Mouse (Mus musculus) heart, postnatal 25 days (tissue): Measurements from ENCODE around the gene Nudt8. TPM values are rescaled to one million over a fixed set of nuclear protein-coding genes. Genes with fewer than 3 reads are reported as not detected.
"Not testable (repeated sequence)": the region's sequence is repeated elsewhere in the genome, so short reads cannot be mapped to it uniquely, and the experiment has no call there.

Experiments
- DNase-seq: peaks from one replicate; pipeline ENCODE4 v3.0.0; 2022; ENCODE audit warnings: low spot score
- intact Hi-C: fragments of 180-260 bp; cut with DNase I; formaldehyde crosslinking; loops from one replicate; pipeline ENCODE4 v1.15.1; 2025
- total RNA-seq, 2 experiments: library from RNA; stranded (reverse); gene quantifications; 2 replicates each; pipeline ENCODE4 v1.2.3; 2021

Nudt8 gene
- 100 to 1,000 TPM; 109 to 118 TPM for total RNA-seq

DNA sequence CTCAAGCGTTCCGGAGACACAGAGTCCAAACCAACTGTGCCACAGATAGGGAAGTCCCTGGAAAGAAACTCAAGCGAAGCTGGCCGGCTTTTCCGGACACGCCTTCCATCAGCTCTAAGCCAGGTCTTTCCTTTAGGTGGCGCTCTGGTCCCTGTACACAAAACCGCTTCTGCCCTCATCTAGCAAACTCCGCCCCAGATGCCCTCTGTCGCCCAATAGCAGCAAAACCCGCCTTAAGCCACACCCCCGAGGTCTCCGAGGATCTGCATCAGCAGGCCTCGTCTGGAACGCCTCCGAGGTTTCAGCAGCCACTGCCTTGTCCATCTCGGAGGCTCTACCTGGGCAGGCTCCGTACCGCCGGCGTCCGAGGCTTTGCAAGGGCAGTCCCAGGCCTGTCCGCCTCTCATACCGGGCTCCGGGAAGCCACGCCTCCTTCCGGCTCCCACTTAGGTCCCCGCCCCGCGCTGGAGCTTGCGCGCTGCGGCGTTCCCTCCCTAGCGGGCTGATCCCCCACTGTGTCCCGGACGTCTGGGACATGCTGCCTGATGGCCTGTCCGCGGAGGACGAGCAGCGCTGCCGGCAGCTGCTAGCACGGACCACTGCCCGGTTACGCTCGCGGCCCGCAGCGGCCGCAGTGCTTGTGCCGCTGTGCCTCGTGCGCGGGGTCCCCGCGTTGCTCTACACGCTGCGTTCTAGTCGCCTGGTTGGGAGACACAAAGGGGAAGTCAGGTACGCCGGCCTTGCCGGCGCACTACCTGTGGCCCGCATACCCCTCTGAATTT is at the start of gene Nudt8, which contains the start of gene Gm49405:
Nudt8 (plus strand) TSS at position 462 of the 782 bp plus-strand sequence.
Gm49405 (plus strand) TSS at position 508 of the 782 bp plus-strand sequence.
- intact Hi-C loops = loop anchor here (1.0 kb wide), 1 partner anchor 12 kb away; the partner anchor contains the start of gene Ndufv1
- DNase-seq = peak; percentile 96

DNA sequence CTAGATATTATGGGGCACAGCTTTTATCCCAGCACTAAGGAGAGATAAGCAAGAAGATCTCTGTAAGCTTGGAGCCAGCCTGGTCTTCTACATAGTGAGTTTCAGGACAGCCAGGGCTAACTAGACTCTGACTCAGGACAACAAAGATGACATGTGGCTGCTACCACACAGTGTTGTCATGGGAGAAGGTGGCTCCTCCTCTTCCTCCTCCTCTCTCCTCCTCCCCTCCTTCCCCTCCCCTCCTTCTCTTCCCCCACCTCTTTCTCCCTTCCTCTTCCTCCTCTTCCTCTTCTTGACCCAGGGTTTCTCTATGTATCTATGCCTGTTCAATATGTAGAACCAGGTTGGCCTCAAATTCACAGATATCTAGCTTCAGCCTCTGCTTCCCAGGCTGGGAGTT is 48.9 kb upstream of the Nudt8 start:
- intact Hi-C loops = no loop called here
- DNase-seq = no peak

DNA sequence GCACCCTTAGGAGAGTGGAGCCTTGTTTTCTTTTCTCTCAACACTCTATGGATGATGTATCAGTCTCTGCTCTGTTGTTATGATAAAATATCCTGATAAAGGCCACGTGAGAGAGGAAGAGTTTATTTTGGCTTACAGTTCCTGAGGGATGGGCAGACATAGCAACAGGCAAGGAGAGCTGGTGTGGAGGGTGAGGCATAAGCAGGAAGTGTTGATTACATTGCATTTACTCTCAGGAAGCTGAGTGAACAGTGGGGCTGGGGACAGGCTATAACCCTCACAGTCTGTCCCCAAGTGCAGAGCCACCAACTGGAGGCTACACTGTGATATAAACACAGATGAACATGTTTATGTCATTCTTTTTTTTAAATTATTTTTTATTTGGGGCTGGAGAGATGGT is 48.3 kb upstream of the Nudt8 start:
- intact Hi-C loops = no loop called here

DNA sequence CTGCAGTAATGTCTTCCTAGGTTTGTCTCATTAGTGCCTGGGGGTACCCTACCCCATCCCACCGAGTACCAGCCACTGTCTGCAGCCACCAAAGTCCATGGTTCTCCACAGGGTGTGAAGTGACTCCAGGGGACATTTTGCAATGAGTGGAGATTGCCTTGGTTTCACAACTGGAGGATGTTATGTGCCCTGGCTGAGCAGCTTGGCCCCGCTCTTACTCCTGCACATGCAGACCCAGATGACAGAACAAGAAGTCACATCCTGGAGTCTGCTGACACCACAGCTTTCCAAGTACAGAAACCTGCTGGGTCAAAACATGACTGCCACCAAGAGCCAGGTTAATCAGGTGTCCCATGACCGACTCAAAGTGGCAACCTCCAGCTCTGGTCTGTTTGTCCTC is 45.3 kb upstream of the Nudt8 start:
- intact Hi-C loops = no loop called here
- no peak for DNase-seq

More for the DNA sequence above, 48.3 kb upstream of the Nudt8 start:
- no peak for DNase-seq

DNA sequence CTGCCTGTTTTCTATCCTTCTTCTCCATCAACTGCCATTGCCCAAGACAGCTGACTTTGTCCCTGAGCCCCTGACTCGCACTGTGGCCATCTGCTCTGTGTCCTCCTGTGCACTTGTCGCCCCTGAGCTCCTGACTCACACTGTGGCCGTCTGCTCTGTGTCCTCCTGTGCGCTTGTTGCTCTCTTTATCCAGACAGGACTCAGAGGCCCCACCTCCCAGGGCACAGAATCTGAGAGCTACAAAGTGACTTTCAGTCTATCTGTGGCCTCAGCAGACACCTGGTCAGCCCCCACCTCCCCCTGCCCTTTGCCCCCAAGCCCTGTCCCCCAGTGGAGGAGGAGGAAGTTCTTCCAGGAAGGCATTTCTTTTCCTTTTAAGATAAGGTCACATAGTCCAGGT is 44.6 kb upstream of the Nudt8 start:
- no peak for DNase-seq
- intact Hi-C loops = no loop called here

DNA sequence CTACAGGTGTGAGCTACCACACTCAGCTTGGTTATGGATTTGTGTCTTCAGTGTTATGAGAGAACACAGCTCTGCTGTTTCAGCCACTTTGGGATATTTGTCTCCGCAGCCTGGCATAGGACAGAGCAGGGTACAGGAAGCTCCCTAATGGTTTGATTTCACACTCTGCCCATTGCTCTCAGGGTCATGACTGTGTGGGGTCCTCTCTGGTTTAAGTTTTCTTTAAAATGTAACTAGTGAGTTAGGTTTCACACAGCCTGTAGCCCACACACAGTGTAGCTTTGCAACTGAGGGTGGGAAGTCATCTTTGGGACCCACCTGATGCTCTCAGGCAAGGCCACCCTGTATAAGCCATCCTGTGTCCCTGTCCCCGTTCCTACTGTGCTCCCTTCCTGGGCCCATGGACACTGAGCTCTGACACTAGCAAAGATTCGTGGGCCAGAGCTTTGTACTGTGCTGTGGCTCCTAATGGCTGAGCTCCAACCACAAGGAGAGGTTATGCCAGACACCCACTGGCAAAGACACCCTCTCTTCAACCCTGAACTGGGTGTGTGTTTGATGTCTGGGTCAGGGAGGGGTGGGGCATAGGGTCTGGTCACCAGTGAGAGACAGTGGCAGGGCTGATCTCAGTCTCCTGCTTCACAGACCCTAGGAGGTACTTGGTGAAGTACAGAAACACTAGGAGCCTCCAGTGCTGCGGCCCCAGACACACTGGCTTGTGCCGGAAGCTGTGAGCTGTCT is 42.9 kb upstream of the Nudt8 start:
- intact Hi-C loops, DNase-seq: not testable (repeated sequence)

DNA sequence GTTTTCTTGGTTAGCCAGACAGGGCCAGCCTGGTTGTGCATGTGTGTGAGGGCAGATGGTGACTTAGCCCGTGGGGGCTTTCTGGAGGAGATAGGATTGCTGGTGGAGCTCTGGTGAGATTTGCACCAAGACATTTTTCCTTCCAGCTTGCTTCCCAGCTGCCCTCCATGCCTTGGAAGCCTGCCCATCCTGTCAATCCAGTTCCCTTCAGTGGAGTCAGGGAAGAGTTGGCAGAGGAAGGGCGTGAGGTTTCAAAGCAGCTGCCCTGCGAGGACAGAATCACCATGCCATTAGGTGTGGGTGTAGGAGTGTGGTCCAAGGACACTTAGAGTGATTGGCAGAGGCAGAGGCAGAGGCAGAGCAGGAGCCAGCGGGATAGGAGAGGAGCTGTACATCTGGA is 41.9 kb upstream of the Nudt8 start, which contains the start of gene Aldh3b3:
Aldh3b3 (plus strand) TSS at position 176 of the 400 bp plus-strand sequence.
- intact Hi-C loops = no loop called here
- DNase-seq = no peak

DNA sequence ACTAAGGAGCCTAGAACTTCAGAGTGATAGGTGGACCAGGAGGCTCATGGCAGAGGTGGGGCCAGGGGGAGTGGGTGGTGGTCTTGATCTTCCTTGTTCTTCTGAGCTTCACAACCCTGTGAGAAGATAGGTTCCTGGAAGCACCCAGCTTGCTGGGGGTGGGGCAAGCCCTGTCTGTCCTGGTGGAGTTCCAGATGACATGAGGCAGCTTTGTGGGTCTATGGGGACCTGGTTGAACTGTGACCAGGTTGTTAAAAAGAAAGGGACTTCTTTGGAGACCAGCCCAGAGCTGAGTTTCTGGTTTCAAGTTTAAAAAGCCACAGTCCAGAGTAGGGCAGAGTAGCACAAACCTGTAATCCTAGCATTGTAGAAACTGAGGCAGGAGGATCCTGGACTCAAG is 41.4 kb upstream of the Nudt8 start:
- intact Hi-C loops = no loop called here
- DNase-seq = no peak

DNA sequence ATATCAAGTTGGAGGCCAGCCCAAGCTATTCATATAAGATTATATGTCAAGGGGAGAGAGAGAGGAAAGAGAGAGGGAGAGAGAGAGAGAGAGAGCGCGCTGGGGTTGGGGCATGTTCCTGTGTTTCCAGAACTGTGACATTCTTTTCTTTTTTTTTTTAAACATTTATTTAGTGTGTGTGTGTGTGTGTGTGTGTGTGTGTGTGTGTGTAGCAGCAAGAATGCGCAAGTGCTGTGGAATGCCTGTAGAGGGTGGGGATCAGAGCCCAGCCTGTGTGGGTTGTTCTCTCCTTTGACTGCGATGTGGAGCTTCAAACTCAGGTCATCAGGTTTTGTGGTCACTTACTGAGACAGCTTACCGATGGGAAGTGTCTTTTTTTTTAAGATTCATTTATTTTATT is 40.2 kb upstream of the Nudt8 start:
- intact Hi-C loops = no loop called here
- no peak for DNase-seq

DNA sequence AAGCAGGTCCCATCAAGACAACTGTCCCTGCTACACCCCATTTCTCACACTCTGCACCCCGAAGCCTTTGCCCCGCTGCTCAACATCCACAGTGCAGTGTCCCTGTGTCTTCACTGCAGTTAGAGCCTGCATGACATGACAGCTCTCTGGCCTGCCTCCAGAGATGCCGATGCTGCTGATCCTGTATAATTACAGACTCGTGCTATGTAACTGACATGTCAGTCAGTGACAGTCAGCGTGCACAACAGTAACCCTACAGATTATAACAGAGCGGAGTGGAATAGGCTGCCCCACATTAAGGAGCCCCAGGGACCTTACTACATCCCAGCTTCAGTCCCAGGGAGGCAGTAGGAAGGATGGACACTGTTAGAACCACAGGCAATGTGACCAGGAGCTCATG is 38.6 kb upstream of the Nudt8 start:
- intact Hi-C loops, DNase-seq: not testable (repeated sequence)

DNA sequence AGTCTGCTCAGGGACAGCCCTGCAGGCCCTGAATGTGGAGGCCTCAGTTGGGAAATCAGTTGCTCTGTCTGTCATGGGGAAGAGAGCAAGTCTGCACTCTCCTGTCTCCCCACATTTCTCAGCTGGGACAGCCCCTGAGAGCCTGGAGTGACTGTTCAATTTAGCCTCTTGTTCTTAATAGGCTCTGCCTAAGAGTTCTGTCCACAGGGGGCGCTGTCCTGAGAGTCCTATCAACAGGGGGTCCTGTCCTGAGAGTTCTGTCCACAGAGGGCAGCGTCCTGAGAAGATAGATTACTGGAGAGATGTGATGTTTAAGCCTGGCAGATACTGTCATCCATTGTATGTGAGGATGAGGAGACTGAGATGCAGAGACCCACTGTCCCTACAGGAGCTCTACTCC is 37.9 kb upstream of the Nudt8 start:
- DNase-seq = no peak
- intact Hi-C loops = no loop called here

DNA sequence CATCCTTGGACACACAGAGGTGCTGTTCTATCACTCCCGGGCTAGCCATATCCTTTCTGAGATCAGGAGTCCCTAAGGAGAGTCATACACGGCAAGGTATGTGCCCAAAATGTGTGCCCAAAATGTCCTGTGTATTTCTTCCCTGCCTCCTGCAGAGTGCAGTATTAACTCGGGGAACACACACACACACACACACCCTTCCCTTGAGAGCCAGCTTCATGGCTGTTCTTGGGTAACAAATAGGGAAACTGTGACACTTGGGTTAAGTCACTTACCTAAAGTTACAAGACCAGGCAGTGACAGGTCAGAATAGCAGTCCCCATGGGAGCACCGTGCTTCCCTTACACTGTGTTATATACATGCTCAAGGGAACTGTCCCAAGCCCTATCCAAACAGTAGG is 36.4 kb upstream of the Nudt8 start:
- intact Hi-C loops = no loop called here
- no peak for DNase-seq

DNA sequence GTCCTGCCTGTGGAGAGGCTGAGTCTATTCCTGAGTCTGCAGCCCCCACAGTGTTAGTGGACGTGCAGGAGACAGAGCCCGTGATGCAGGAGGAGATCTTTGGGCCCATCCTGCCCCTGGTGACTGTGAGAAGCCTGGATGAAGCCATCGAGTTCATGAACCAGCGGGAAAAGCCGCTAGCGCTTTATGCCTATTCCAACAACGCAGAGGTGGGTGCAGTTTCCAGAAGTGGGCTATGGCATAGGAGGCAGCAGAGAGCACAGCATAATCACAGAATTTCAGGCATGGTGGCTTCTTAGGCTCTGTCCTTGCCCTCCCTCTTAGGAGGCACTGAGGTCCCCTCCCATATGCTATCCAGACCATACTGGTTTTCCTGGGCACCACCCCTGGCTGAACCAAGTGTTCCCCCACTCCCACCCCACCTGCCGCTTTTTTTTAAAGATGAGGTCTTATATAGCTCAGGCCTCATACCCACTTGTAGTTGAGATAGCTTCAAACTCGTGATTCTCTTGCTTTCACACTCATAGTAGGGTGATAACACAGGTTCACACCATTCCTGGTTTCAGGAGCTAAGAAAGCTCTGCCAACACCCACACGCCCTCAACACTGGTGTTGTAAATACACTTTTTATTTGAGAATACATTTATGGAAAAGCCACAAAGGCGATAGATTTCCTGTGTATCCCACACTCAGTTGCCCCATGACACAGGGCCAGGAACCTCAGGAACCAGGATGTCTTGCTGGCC is 33.9 kb upstream of the Nudt8 start:
- intact Hi-C loops = no loop called here

DNA sequence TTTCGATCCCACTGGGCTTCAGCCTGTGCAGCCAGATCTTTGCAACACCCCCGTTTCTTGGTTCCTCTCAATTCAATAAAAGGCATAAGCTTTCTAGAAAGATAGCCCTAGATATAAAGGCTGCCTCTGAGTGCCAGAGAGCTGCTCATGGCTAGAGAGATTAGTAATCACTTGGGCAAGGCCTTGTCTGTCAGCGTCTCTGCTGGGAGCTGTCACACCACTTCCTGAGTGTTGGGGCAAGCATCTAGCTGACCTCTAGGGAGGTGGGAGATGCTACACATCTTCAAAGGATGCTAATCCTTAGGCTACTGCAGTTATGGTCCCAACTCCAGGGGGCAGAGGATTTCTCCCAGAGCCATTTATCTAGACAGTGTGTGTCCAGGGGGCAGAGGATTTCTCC is 33.1 kb upstream of the Nudt8 start:
- no peak for DNase-seq
- intact Hi-C loops = no loop called here

More for the DNA sequence above, 33.9 kb upstream of the Nudt8 start:
- no peak for DNase-seq

DNA sequence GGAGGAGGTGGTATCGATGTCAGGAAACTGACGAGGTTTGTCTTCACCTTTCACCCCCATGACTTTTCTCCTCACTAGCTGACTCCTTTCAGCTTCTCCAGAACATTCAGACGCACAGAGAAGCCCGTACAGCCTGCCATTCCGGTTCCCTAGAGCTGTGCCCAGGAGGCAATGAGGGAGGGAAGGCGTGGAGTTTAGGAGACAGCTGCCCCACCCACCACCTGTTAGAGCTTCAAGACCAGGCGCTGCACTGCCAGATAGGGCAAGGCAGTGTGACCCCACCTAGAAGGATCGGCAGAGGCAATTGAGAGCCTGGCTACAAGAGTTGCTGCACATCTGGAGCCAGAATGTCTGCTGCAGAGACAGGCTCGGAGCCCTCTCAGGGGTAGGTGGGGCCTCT is 28.2 kb upstream of the Nudt8 start, which contains the start of gene Aldh3b2:
Aldh3b2 (plus strand) TSS at position 100 of the 400 bp plus-strand sequence.
- intact Hi-C loops = no loop called here
- no peak for DNase-seq

DNA sequence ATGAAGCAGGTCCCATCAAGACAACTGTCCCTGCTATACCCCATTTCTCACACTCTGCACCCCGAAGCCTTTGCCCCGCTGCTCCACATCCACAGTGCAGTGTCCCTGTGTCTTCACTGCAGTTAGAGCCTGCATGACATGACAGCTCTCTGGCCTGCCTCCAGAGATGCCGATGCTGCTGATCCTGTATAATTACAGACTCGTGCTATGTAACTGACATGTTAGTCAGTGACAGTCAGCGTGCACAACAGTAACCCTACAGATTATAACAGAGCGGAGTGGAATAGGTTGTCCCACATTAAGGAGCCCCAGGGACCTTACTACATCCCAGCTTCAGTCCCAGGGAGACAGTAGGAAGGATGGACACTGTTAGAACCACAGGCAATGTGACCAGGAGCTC is 25.8 kb upstream of the Nudt8 start:
- intact Hi-C loops, DNase-seq: not testable (repeated sequence)

DNA sequence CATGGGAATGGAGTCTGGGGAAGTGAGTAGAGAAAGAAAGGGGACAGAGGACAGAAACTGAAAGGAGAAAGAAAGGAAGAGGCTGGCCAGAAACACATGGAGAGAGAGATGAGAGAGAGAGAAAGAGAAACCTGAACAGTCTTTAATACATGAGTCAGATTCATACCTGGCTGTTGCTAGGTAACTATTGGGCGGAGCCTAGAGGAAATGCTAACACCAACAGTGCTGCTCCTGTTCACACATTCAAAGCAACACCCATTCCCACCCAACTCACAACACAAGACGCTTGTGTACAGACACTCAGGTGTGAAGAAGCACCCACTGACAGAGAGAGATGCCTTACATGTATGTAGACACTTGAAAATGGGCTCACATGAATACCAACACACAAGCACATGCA is 24.5 kb upstream of the Nudt8 start:
- no peak for DNase-seq
- intact Hi-C loops = no loop called here

DNA sequence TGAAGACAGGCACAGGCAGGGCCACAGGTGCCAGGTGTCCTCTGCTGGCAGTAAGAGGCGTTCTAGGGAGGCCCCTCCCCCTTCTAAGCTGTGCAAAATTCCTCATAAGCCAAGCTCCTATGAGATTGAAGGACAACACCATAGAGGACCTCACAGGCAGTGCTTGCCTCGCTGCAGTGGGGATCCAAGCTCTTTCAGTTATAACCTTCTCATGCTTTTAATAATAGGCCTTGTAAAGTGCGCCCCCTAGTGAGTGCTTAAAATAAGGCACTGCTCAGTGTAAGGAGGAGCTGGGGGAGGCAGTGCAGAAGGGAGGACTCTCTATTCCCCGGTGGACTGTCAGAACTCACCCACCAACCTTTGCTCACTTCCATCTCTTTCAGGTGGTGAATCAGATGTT is 20.1 kb upstream of the Nudt8 start:
- no peak for DNase-seq
- intact Hi-C loops = loop anchor here (2.0 to 10.0 kb wide), 5 partner anchors 34 to 256 kb away; partner anchors contain the start of genes Chka and Kmt5b

DNA sequence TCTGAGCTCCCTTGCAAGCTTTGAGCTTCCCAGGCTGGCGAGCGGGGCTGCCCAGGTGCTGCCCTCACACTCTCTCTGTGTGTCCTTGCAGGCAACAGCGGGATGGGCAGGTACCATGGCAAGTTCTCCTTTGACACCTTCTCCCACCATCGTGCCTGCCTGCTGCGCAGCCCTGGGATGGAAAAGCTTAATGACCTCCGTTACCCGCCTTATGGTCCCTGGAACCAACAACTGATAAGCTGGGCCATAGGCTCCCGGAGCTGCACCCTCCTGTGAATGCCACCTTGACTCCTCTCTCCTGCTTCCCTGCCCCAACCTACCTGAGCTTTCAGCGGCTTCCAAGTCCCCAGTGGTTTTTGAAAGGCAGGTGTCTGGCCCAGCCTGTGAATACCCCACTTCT is 19.5 kb upstream of the Nudt8 start:
- intact Hi-C loops = loop anchor here (2.0 to 10.0 kb wide), 5 partner anchors 34 to 256 kb away; partner anchors contain the start of genes Chka and Kmt5b

More for the DNA sequence above, 19.5 kb upstream of the Nudt8 start:
- DNase-seq = no peak
